Mouse (Mus musculus) hindbrain, embryonic 12.5 days (tissue): ENCODE data around the gene Cbln1. TPM values are rescaled to one million over a fixed set of nuclear protein-coding genes. Genes with fewer than 3 reads are reported as not detected.
A peak's percentile ranks its signal among the peaks of the same experiment; 100 is the strongest.

ENCODE experiments used
- ATAC-seq: fragments of 200-750 bp; cut with Nextera tagmentation; 2 replicates; pipeline ENCODE4 v1.8.0; 2017; ENCODE audit warnings: moderate TSS enrichment; ENCODE audit not compliant: low FRiP score
- H3K27ac ChIP-seq: fragments of 300-500 bp; sonication (generic); 2 replicates; pipeline ENCODE4 v1.5.1; 2016; ENCODE audit warnings: mild to moderate bottlenecking
- H3K27me3 ChIP-seq: fragments of 300-500 bp; sonication (generic); 2 replicates; pipeline ENCODE4 v1.6.1; 2016; ENCODE audit warnings: mild to moderate bottlenecking
- H3K36me3 ChIP-seq: fragments of 300-500 bp; sonication (generic); 2 replicates; pipeline ENCODE4 v1.6.1; 2016; ENCODE audit warnings: mild to moderate bottlenecking
- H3K4me1 ChIP-seq: fragments of 300-500 bp; sonication (generic); 2 replicates; pipeline ENCODE4 v1.6.1; 2016
- H3K4me2 ChIP-seq: fragments of 300-500 bp; sonication (generic); replicated peaks from 2 replicates; pipeline ENCODE4 v1.6.1; 2016; ENCODE audit warnings: mild to moderate bottlenecking
- H3K4me3 ChIP-seq: fragments of 300-500 bp; sonication (generic); 2 replicates; pipeline ENCODE4 v1.5.1; 2016; ENCODE audit warnings: mild to moderate bottlenecking
- H3K9ac ChIP-seq: fragments of 300-500 bp; sonication (generic); 2 replicates; pipeline ENCODE4 v1.6.1; 2016; ENCODE audit warnings: mild to moderate bottlenecking, moderate library complexity
- H3K9me3 ChIP-seq: fragments of 300-500 bp; sonication (generic); replicated peaks from 2 replicates; pipeline ENCODE4 v1.6.1; 2016; ENCODE audit warnings: mild to moderate bottlenecking
- WGBS: fragments of 180-500 bp; shearing (Covaris S2); methylation state at CpG from one replicate; pipeline ENCODE4 v1.1.7; 2016; 5-methylcytosine and 5-hydroxymethylcytosine counted together
- polyA plus RNA-seq: library from polyadenylated mRNA; unstranded; fragments of >200 nt; fragmentation: Nextera tagmentation; extraction: Ambion mirVana; gene quantifications from 2 replicates; pipeline ENCODE4 v1.2.1, GENCODE M21; 2016

Cbln1 gene
- 21.5 and 27.0 TPM in 2 replicates for polyA plus RNA-seq

DNA sequence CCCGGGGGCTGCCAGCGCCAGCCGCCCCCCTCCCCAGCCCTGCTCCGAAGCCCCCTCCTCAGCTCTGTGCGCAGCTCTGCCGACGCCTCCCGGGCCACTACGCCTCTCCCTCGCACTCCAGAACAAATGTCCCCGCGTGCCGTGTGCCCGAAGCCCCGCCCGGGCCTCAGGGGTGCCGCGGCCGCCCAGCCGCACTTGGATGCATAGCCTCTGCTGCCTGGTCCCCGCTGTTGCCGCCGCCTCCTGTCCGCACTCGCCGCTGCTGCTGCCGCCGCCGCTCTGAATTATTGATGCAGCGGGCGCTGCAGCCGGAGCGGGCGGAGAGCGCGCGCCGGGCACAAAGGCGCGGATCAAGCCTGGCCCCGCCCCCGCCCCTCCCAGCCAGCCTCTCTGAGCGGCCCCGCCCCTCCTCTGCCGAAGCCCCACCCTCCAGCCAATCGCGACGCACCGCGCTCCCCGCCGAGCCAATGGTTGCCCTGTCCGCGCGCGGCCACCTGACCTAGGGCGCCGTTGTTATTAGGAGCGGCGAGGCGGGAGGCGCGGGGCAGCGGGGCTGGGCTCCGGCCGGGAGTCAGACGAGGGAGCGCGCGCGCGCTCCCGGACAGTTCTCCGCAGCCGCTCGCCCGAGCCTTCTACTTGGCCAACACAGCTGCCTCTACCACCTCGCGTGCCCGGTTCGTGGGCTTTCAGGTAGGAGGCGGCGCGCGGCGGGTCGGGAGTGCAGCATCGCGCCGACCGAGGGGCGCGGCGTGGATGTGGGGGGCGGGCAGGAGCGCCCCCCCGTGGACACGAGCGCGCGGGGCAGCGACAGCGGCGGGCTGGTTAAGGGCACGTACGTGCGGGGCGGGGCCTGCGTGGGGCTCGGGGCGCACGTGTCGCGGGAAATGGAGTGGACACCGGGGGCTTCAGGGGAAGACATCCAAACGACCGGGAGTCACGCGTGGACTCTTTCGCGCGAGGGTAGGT lies at the start of gene Cbln1:
Cbln1 (minus strand) TSS at position 339 of the 966 bp plus-strand sequence.
- Histone ChIP-seq H3K27me3 (peaks cover 62% of the 10 kb centered on the region), H3K4me3 (peak within 1 kb of the TSS; percentile 66), H3K4me2 (peak within 1 kb of the TSS; percentile 92), H3K27ac (peak within 1 kb of the TSS; percentile 86), H3K9ac (peak within 1 kb of the TSS; percentile 74), H3K9me3 (no peaks in the 10 kb centered on the region), H3K4me1 (peaks cover 48% of the 10 kb centered on the region), H3K36me3 (no peaks in the 10 kb centered on the region)
- ATAC-seq = peak; percentile 94
- under 1% methylated on average over 111 of the region's 122 CpGs for WGBS

DNA sequence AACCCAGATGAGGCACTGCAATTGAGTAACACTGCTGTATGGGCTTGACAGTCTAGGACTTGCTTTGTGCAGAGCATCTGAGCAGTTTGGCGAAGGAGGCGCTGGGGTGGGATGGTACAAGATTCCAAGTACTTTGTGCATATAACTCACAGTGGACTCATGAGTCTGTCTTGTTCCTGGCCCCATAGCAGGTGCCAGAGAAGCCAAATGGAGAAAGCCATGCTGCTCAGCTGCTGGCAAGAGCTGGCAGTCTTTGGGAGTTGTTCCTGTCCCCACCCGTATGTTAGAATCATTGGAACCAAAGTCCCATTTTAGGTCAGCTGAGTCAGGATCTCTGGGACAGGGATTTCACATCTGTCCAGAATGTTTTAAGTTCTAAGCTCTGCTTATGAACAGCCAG lies 44.7 kb upstream of the Cbln1 start:
- ATAC-seq = no peak
- no peak overlapping the region for H3K4me2 ChIP-seq
- H3K9me3 ChIP-seq = no peaks in the 10 kb centered on the region
- H3K4me3 ChIP-seq = no peak overlapping the region
- H3K4me1 ChIP-seq = no peaks in the 10 kb centered on the region
- no peaks in the 10 kb centered on the region for H3K36me3 ChIP-seq
- H3K9ac ChIP-seq = no peak overlapping the region
- no peaks in the 10 kb centered on the region for H3K27me3 ChIP-seq
- 99% methylated on average over 3 of the region's 3 CpGs for WGBS
- H3K27ac ChIP-seq = no peak overlapping the region

DNA sequence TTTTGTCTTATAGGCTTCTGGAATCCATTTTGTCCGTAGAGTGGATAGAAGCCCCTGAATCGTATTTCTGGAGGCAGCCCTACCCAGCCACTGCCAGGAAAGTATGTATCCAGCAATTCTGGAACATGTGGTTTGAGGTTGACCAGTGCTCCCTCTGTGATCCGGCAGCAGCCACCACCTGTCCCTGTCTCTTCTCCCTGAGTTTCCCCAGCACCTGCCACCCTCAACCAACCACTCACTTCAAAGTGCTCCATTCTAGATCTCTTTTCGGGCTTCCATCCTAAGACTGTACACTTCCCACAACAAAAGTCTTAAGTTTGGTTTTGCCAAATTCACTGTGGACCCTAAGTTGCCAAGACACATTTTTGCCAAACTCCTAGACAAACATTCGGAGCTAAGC lies 41.4 kb upstream of the Cbln1 start:
- no peaks in the 10 kb centered on the region for H3K9me3 ChIP-seq
- no peak overlapping the region for H3K4me2 ChIP-seq
- 95% methylated on average over 5 of the region's 5 CpGs for WGBS
- H3K27ac ChIP-seq = no peak overlapping the region
- 0 out of 2 replicates have a peak, but pooled peaks cover 2% of the 10 kb centered on the region for H3K4me1 ChIP-seq
- H3K4me3 ChIP-seq = no peak overlapping the region
- ATAC-seq = no peak
- no peaks in the 10 kb centered on the region for H3K36me3 ChIP-seq
- no peak overlapping the region for H3K9ac ChIP-seq
- no peaks in the 10 kb centered on the region for H3K27me3 ChIP-seq

DNA sequence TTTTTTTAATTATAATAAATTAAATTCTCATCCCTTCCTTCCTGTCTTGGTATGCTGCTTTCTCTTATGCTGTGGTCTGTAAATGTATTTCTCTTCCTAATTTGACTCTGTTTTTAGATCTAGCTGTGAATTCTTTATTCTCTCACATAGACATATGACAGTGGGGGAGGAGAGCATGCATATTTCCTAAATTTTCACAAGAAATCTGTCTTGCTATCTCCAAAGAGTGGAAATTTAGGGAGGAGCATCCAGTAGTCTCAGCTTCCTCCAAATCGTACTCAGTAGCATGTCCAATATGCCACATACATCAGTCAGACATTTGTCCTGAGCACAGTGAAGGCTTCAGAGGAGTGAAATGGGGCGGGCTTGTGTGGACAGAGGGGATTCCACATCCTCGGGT lies 40.9 kb upstream of the Cbln1 start:
- ATAC-seq = no peak
- H3K4me1 ChIP-seq = 0 out of 2 replicates have a peak, but pooled peaks cover 2% of the 10 kb centered on the region
- 90% methylated on average over 3 of the region's 3 CpGs for WGBS

DNA sequence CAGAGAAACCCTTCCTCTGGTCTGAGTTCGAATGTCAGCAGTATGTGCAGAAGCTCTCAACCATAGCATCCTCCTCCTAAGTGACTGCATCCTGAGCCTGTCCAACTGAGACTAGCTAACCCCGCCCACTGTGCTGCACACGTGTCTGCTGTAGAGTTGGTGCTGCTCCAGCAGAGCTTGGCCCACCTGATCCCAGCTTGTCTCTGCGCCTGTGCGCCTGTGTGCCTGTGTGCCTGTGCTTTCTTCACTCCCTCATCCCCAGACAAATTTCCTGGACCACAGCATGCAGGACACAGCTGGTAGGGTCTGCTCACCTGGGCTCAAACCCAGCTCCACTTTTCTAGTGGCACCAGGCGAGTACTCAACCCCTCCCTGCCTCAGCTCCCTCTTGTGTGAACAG lies 40.2 kb upstream of the Cbln1 start:
- H3K27ac ChIP-seq = no peak overlapping the region
- H3K4me1 ChIP-seq = 0 out of 2 replicates have a peak, but pooled peaks cover 2% of the 10 kb centered on the region
- 93% methylated on average over 6 of the region's 6 CpGs for WGBS
- no peak overlapping the region for H3K9ac ChIP-seq
- no peak overlapping the region for H3K4me3 ChIP-seq
- no peaks in the 10 kb centered on the region for H3K36me3 ChIP-seq
- ATAC-seq = no peak
- H3K4me2 ChIP-seq = no peak overlapping the region
- H3K27me3 ChIP-seq = no peaks in the 10 kb centered on the region
- no peaks in the 10 kb centered on the region for H3K9me3 ChIP-seq

More for the DNA sequence above, 40.9 kb upstream of the Cbln1 start:
- Histone ChIP-seq H3K27me3 (no peaks in the 10 kb centered on the region), H3K9ac (no peak overlapping the region), H3K36me3 (no peaks in the 10 kb centered on the region), H3K4me2 (no peak overlapping the region), H3K27ac (no peak overlapping the region), H3K9me3 (no peaks in the 10 kb centered on the region), H3K4me3 (no peak overlapping the region)

DNA sequence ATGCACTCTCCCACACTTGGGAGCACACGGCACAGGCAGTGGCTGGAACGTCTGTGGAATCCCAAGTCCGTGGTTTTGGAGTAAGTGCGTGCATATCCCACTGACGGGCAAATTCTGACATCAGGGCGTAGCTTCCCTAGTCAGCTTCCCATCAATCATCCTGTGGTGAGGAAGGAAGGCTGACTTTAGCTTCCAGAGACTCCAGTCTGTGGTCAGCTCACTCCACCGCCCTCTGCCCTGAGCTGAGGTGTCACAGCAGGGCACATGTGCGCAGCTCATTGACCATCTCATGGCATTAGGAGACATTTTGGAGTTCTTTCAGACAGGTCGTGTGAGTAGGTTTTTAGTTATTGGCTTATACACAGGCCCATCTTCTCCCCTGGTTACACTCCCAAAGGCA lies 34.6 kb upstream of the Cbln1 start:
- WGBS = 58% methylated on average over 9 of the region's 9 CpGs
- peaks cover 22% of the 10 kb centered on the region for H3K4me1 ChIP-seq
- no peak overlapping the region for H3K27ac ChIP-seq
- no peak overlapping the region for H3K9ac ChIP-seq
- H3K27me3 ChIP-seq = peaks cover 2% of the 10 kb centered on the region; the same call in 1 of the 2 replicates
- no peak overlapping the region for H3K4me3 ChIP-seq
- no peaks in the 10 kb centered on the region for H3K36me3 ChIP-seq
- no peaks in the 10 kb centered on the region for H3K9me3 ChIP-seq
- ATAC-seq = no peak
- H3K4me2 ChIP-seq = no peak overlapping the region

DNA sequence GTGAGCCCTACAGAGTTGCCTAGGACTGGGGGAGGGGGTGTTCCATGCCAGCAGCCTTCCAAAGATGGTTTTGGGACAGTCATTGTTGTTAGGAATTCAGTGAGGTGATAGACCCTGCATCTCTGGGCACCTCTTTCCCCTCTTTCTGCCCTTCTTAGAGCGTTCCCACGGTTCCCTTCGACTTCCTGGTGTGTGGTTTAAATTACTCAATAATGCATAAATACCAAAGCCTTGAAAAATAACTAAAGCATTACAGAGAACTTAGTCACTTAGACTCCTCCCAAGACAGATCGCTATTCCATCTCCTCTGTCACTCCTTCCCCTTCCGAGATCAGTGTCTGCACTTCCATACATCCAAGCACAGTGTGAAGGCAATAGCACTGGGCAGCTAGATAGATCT lies 32.0 kb upstream of the Cbln1 start:
- Histone ChIP-seq H3K36me3 (no peaks in the 10 kb centered on the region), H3K4me1 (peaks cover 20% of the 10 kb centered on the region), H3K27me3 (peaks cover 2% of the 10 kb centered on the region; the same call in 1 of the 2 replicates), H3K4me2 (no peak overlapping the region), H3K4me3 (no peak overlapping the region), H3K9ac (no peak overlapping the region), H3K27ac (no peak overlapping the region), H3K9me3 (no peaks in the 10 kb centered on the region)
- ATAC-seq = no peak
- WGBS = 78% methylated on average over 5 of the region's 5 CpGs

DNA sequence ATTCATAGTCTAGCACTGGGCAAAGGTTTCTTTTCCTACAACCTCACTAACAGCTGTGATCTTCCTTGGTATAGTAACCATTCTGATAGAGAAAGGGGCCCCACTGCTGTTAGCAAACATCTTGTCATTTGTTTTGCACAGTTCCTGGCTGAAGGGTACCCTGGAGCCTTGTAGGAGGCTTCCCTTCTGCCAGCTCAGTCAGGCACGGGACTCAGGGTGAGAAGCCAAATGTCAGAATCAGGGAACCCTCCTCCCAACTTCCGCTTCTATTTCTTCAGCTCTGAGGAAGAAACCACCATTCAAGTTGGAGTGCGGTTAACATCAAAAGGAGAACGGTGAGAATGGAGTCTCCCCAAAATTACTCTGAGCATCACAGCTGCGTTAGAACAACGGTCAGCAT lies 30.3 kb upstream of the Cbln1 start:
- no peak for ATAC-seq
- 0 out of 2 replicates have a peak overlapping the region, but pooled peaks have one; percentile 13 for H3K9ac ChIP-seq
- H3K36me3 ChIP-seq = no peaks in the 10 kb centered on the region
- H3K27me3 ChIP-seq = peaks cover 2% of the 10 kb centered on the region; the same call in 1 of the 2 replicates
- peaks cover 20% of the 10 kb centered on the region for H3K4me1 ChIP-seq
- H3K4me2 ChIP-seq = no peak overlapping the region
- H3K27ac ChIP-seq = no peak overlapping the region
- no peaks in the 10 kb centered on the region for H3K9me3 ChIP-seq
- no peak overlapping the region for H3K4me3 ChIP-seq
- WGBS = 75% methylated on average over 6 of the region's 6 CpGs

DNA sequence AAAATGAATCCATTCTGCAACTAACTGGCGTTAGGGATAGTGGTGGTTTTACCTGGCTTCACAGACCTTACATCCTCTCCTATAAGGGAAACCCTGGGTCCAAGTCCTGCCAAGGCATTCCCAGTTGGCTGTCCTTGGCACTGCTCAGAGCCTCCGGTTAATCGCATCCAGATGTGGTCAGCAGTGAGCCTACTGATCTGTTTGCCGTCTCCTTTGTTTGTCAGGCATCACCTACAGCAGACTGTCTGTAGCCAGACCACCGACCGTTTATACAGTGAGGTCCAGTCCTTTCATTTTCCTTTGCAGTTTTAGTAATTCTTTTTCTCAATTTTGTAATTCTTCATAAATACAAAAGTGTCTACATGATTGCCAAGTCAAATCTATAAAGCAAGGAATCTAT lies 25.2 kb upstream of the Cbln1 start:
- no peaks in the 10 kb centered on the region for H3K27me3 ChIP-seq
- 75% methylated on average over 6 of the region's 6 CpGs for WGBS
- no peaks in the 10 kb centered on the region for H3K9me3 ChIP-seq
- H3K4me1 ChIP-seq = peaks cover 4% of the 10 kb centered on the region; the same call in 1 of the 2 replicates
- no peaks in the 10 kb centered on the region for H3K36me3 ChIP-seq
- no peak for ATAC-seq
- no peak overlapping the region for H3K9ac ChIP-seq
- no peak overlapping the region for H3K4me2 ChIP-seq
- no peak overlapping the region for H3K4me3 ChIP-seq
- no peak overlapping the region for H3K27ac ChIP-seq

DNA sequence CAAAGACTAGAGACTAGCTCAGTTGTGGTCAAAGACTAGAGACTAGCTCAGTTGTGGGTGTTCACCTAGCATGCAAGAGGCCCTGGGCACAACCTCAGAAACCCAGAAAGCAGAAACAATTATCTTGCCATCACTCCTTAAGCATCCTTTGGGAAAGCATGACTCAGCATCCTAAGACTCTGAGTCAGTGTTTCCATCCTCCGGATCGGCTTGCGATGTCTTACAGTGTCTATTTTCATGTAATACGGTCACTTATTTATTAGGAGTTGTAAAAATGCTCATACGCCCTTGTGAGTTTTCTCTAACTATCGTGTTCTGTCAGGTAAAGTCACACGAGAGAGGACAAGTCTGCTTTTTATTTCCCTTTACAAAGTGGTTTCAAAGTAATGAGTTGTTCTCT lies 24.1 kb upstream of the Cbln1 start:
- Histone ChIP-seq H3K9ac (no peak overlapping the region), H3K9me3 (no peaks in the 10 kb centered on the region)
- WGBS = 92% methylated on average over 7 of the region's 7 CpGs

DNA sequence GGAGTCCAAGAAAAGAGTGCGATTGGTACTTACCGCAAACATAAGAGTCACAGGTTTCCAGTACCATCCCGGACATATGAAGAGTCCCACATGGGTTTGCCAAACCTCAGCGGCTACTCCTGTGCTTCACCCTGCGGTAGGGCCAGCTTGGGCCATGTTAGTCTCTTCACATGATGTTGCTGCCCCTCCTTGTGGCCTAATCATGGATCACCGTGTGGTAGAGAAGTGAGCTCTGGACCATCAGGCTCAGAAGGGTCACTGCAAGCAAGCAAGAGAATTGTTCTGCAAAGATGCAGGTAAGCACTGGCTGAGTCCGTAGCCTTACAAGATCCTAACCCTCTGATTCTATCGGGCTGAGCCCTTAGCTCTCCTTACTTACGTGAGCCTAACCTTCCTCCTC lies 22.5 kb upstream of the Cbln1 start:
- Histone ChIP-seq H3K36me3 (no peaks in the 10 kb centered on the region), H3K4me1 (0 out of 2 replicates have a peak, but pooled peaks cover 2% of the 10 kb centered on the region), H3K4me3 (no peak overlapping the region), H3K27me3 (no peaks in the 10 kb centered on the region), H3K27ac (no peak overlapping the region), H3K9ac (no peak overlapping the region), H3K4me2 (no peak overlapping the region), H3K9me3 (no peaks in the 10 kb centered on the region)
- no peak for ATAC-seq
- WGBS = 82% methylated on average over 9 of the region's 9 CpGs

More for the DNA sequence above, 24.1 kb upstream of the Cbln1 start:
- Histone ChIP-seq H3K27ac (no peak overlapping the region), H3K36me3 (no peaks in the 10 kb centered on the region), H3K4me1 (no peaks in the 10 kb centered on the region), H3K4me2 (no peak overlapping the region), H3K27me3 (no peaks in the 10 kb centered on the region), H3K4me3 (no peak overlapping the region)
- no peak for ATAC-seq

DNA sequence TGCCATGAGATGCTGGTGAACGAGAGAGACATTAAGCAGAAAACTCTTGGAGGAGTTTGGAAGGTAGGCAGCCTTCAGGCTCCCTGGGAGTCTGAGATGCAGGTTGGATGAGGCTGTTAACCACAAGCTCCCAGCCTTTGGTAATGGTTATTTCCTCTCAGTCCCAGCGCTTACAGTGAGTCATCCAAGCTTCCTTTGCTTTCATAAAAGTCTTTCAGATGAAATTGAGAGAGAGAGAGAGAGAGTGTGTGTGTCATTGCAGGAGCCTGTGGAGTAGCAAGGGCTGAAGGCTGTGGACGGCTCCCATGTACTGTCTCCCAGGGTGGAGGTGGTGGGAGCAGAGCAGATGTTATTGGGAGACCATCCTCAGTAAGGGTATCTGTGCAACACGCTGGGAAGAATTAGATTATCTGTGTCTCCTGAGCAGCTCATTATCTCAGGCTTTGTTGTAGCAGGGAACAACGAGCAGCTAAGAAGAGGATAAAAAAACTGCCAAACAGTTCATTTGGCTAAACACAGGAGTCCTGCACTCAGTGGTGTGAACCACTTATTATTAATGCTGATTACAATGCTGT lies 17.5 kb upstream of the Cbln1 start:
- 78% methylated on average over 5 of the region's 5 CpGs for WGBS
- no peaks in the 10 kb centered on the region for H3K27me3 ChIP-seq
- no peak overlapping the region for H3K27ac ChIP-seq

More for the DNA sequence above, 17.5 kb upstream of the Cbln1 start:
- H3K9ac ChIP-seq = no peak overlapping the region
- no peak overlapping the region for H3K4me2 ChIP-seq
- 0 out of 2 replicates have a peak, but pooled peaks cover 3% of the 10 kb centered on the region for H3K4me1 ChIP-seq
- no peak overlapping the region for H3K4me3 ChIP-seq
- ATAC-seq = no peak
- no peaks in the 10 kb centered on the region for H3K9me3 ChIP-seq
- H3K36me3 ChIP-seq = no peaks in the 10 kb centered on the region
